Comparison of ENCODE assay signal across 8 mouse cellular contexts in the genomic region with DNA sequence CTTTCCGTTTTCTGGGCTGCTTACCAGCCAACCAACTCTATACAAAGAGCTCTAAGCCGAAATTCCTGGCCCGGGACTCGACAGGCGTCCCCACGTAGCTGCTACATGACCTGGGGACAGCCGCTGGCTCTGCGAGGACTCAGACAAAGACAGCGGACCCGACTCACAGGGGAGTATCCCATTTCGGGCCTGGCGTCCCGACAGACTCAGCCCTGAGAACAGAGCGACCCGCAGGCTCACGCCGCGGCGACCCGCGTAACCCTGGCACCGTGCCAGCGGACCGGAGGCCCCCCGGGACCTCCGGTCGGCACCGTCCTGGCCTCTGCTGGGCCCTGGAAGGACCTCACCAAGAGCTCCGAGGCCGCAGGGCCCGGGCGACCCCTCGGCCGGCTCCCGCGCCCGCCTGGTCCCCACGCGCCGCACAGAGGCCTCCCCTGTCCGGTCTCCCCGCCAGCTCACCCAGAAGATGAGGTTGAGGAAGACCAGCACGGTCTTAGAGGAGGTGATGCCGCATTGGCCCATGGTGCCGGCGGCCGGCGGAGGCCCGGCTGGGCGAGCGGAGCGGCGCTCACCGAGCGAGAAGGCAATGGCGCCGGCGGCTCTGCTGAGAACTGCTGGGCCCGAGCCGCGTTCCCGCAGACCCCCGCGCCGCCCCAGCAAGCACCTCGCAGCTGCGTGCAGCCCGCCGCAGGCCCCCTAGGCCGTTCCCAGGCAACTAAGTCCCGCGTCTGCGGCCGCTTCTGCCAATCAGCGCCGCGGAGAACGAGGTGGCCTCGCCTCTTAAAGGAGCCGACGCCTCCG. TPM values are rescaled to one million over a fixed set of nuclear protein-coding genes. Genes with fewer than 3 reads are reported as not detected.
DNase-seq lines count a peak whose midpoint lies in the region; ATAC-seq and TF ChIP-seq lines count a peak whose summit lies in the region.

No protein-coding gene starts in this region.

- no peak overlapping the region; the same call in 1 of the 2 replicates for H3K27ac ChIP-seq in bone marrow macrophage, adult 2 months (ENCODE audit: insufficient read depth, low read depth, low read length)
- H3K27ac ChIP-seq in embryonic facial prominence, embryonic 15.5 days (replicated peaks) = peak overlapping the region; percentile 96
- peak overlapping the region; percentile 98 for H3K27ac ChIP-seq in heart, embryonic 10.5 days
- peak overlapping the region; percentile 95 for H3K27ac ChIP-seq in kidney, embryonic 14.5 days (ENCODE audit: low read depth, low read length)
- H3K27ac ChIP-seq in limb, embryonic 15.5 days = peak overlapping the region; percentile 95
- peak overlapping the region; percentile 98 for H3K27ac ChIP-seq in midbrain, postnatal 0 days (ENCODE audit: low read depth, low read length)

- H3K9ac ChIP-seq in embryonic facial prominence, embryonic 15.5 days = peak overlapping the region; percentile 98
- H3K9ac ChIP-seq in kidney, embryonic 14.5 days (ENCODE audit: low read depth, low read length) = peak overlapping the region; percentile 99
- H3K9ac ChIP-seq in limb, embryonic 15.5 days = peak overlapping the region; percentile 92
- peak overlapping the region; percentile 99 for H3K9ac ChIP-seq in midbrain, postnatal 0 days (replicated peaks; ENCODE audit: low read length, poor library complexity, severe bottlenecking)

- no peak for TF ChIP-seq POLR2A in bone marrow macrophage, adult 2 months (IDR thresholded peaks at IDR 0.05; ENCODE audit: borderline replicate concordance, low read depth, low read length)

- peak; percentile 93 for DNase-seq in A20 (ENCODE audit: low read depth, low spot score)
- peak; percentile 94 for DNase-seq in heart, embryonic 10.5 days (ENCODE audit: low spot score)
- DNase-seq in midbrain, postnatal 0 days (ENCODE audit: low spot score) = peak; percentile 96
- DNase-seq in spleen, postnatal 14 days (ENCODE audit: low spot score in 2 of 2) = peak; percentile 52 to 65

- peak overlapping the region; percentile 58 for H3K4me2 ChIP-seq in embryonic facial prominence, embryonic 15.5 days (replicated peaks)
- peak overlapping the region; percentile 88 for H3K4me2 ChIP-seq in kidney, embryonic 14.5 days (replicated peaks; ENCODE audit: low read depth, low read length)
- H3K4me2 ChIP-seq in limb, embryonic 15.5 days = peak overlapping the region; percentile 48
- peak overlapping the region; percentile 71 for H3K4me2 ChIP-seq in midbrain, postnatal 0 days (ENCODE audit: low read depth, low read length, poor library complexity, severe bottlenecking)

- no peaks in the 10 kb centered on the region for H3K27me3 ChIP-seq in embryonic facial prominence, embryonic 15.5 days
- H3K27me3 ChIP-seq in heart, embryonic 10.5 days (ENCODE audit: insufficient read depth, poor library complexity, severe bottlenecking) = no peaks in the 10 kb centered on the region; the same call in 1 of the 2 replicates
- no peaks in the 10 kb centered on the region for H3K27me3 ChIP-seq in kidney, embryonic 14.5 days (ENCODE audit: control insufficient read depth, insufficient read depth, low read length)
- no peaks in the 10 kb centered on the region for H3K27me3 ChIP-seq in limb, embryonic 15.5 days
- H3K27me3 ChIP-seq in midbrain, postnatal 0 days (ENCODE audit: insufficient read depth, low read length) = no peaks in the 10 kb centered on the region

- H3K36me3 ChIP-seq in embryonic facial prominence, embryonic 15.5 days = no peaks in the 10 kb centered on the region
- H3K36me3 ChIP-seq in heart, embryonic 10.5 days = no peaks in the 10 kb centered on the region
- no peaks in the 10 kb centered on the region for H3K36me3 ChIP-seq in kidney, embryonic 14.5 days (ENCODE audit: control insufficient read depth, insufficient read depth, low read length)
- H3K36me3 ChIP-seq in limb, embryonic 15.5 days = no peaks in the 10 kb centered on the region
- no peaks in the 10 kb centered on the region for H3K36me3 ChIP-seq in midbrain, postnatal 0 days (ENCODE audit: insufficient read depth, low read length)

- TF ChIP-seq CTCF in bone marrow macrophage, adult 2 months (IDR thresholded peaks at IDR 0.05; ENCODE audit: low read depth, low read length) = no peak
- no peak for TF ChIP-seq CTCF in midbrain, postnatal 0 days (IDR thresholded peaks at IDR 0.05)

- no peaks in the 10 kb centered on the region for H3K9me3 ChIP-seq in embryonic facial prominence, embryonic 15.5 days (replicated peaks)
- no peaks in the 10 kb centered on the region for H3K9me3 ChIP-seq in heart, embryonic 10.5 days
- no peaks in the 10 kb centered on the region for H3K9me3 ChIP-seq in kidney, embryonic 14.5 days (ENCODE audit: control insufficient read depth, low read length)
- H3K9me3 ChIP-seq in limb, embryonic 15.5 days = no peaks in the 10 kb centered on the region
- H3K9me3 ChIP-seq in midbrain, postnatal 0 days (ENCODE audit: low read length) = no peaks in the 10 kb centered on the region

- 1% methylated on average over 76 of the region's 82 CpGs for WGBS in embryonic facial prominence, embryonic 15.5 days
- under 1% methylated on average over 82 of the region's 82 CpGs for WGBS in heart, embryonic 10.5 days
- WGBS in kidney, embryonic 14.5 days = under 1% methylated on average over 81 of the region's 82 CpGs
- under 1% methylated on average over 75 of the region's 82 CpGs for WGBS in limb, embryonic 15.5 days
- under 1% methylated on average over 81 of the region's 82 CpGs for WGBS in midbrain, postnatal 0 days

- peak; percentile 93 for ATAC-seq in embryonic facial prominence, embryonic 15.5 days (ENCODE audit: insufficient number of reproducible peaks, low FRiP score, low TSS enrichment, low read depth)
- peak; percentile 97 for ATAC-seq in kidney, embryonic 14.5 days (ENCODE audit: low FRiP score, low TSS enrichment)
- peak; percentile 94 for ATAC-seq in limb, embryonic 15.5 days (ENCODE audit: insufficient number of reproducible peaks, low FRiP score, low TSS enrichment, low read depth)
- ATAC-seq in midbrain, postnatal 0 days (ENCODE audit: low FRiP score) = peak; percentile 98

- H3K4me1 ChIP-seq in bone marrow macrophage, adult 2 months (ENCODE audit: control insufficient read depth, insufficient read depth, low read length) = peaks cover 15% of the 10 kb centered on the region
- peaks cover 25% of the 10 kb centered on the region for H3K4me1 ChIP-seq in embryonic facial prominence, embryonic 15.5 days
- peaks cover 33% of the 10 kb centered on the region for H3K4me1 ChIP-seq in heart, embryonic 10.5 days
- H3K4me1 ChIP-seq in kidney, embryonic 14.5 days (ENCODE audit: control insufficient read depth, insufficient read depth, low read length) = peaks cover 16% of the 10 kb centered on the region
- H3K4me1 ChIP-seq in limb, embryonic 15.5 days = peaks cover 28% of the 10 kb centered on the region
- no peaks in the 10 kb centered on the region; the same call in 1 of the 2 replicates for H3K4me1 ChIP-seq in midbrain, postnatal 0 days (ENCODE audit: insufficient read depth, low read length)

- H3K4me3 ChIP-seq in bone marrow macrophage, adult 2 months (ENCODE audit: insufficient read depth, low read length) = peak overlapping the region; percentile 68
- peak overlapping the region; percentile 99 for H3K4me3 ChIP-seq in embryonic facial prominence, embryonic 15.5 days (replicated peaks)
- peak overlapping the region; percentile 92 for H3K4me3 ChIP-seq in heart, embryonic 10.5 days
- peak overlapping the region; percentile 84 for H3K4me3 ChIP-seq in kidney, embryonic 14.5 days (ENCODE audit: low read length)
- peak overlapping the region; percentile 97 for H3K4me3 ChIP-seq in limb, embryonic 15.5 days
- peak overlapping the region; percentile 100 for H3K4me3 ChIP-seq in midbrain, postnatal 0 days (ENCODE audit: low read depth, low read length)

RNA-seq across cellular contexts. Expression of a gene that starts 4.7 kb away (rescaled TPM):
- polyA plus RNA-seq in bone marrow macrophage, adult 2 months (2012; ENCODE audit: insufficient read depth, insufficient read length, missing spikeins) = 57.9 and 64.3 TPM in 2 replicates
- 495 and 497 TPM in 2 replicates for polyA plus RNA-seq in embryonic facial prominence, embryonic 15.5 days (2015; fragmentation: Nextera tagmentation; extraction: Ambion mirVana)
- 399 and 412 TPM in 2 replicates for polyA plus RNA-seq in heart, embryonic 10.5 days (2016; fragmentation: Nextera tagmentation; extraction: Ambion mirVana)
- polyA plus RNA-seq in kidney, embryonic 14.5 days (2014; fragmentation: Nextera tagmentation; extraction: Ambion mirVana) = 418 and 533 TPM in 2 replicates
- polyA plus RNA-seq in limb, embryonic 15.5 days (2015; fragmentation: Nextera tagmentation; extraction: Ambion mirVana) = 463 and 504 TPM in 2 replicates
- total RNA-seq in midbrain, postnatal 0 days (2014; rRNA removed) = 452 and 511 TPM in 2 replicates
- polyA plus RNA-seq in midbrain, postnatal 0 days (2015; fragmentation: Nextera tagmentation; extraction: Ambion mirVana) = 674 and 710 TPM in 2 replicates
